Mouse (Mus musculus): ENCODE measurements around the gene Igf2bp3.
"Not testable (repeated sequence)": the region's sequence is repeated elsewhere in the genome, so short reads cannot be mapped to it uniquely, and the experiment has no call there.

The Igf2bp3 gene

GRCm38 (mm10) chr6:49214928-49215747 lies at the start of gene Igf2bp3:
TSS of gene Igf2bp3 (minus strand) at chr6:49214957.
- DNase-seq (ENCODE audit: low read depth) = peak; percentile 84

DNA sequence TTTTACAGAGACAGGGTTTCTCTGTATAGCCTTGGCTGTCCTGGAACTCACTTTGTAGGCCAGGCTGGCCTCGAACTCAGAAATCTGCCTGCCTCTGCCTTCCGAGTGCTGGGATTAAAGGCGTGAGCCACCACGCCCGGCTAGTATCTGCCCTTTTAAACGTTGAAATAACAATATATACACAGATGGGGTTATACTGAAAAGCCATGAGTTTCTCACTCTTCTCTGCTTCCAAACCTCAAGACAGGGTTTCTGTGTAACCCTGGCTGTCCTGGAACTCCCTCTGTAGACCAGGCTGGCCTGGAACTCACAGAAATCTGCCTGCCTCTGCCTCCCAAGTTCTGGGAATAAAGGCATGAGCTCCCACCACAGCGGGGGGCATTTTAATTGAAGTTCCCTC lies 49.7 kb upstream of the Igf2bp3 start:
- DNase-seq (ENCODE audit: low read depth) = not testable (repeated sequence)

DNA sequence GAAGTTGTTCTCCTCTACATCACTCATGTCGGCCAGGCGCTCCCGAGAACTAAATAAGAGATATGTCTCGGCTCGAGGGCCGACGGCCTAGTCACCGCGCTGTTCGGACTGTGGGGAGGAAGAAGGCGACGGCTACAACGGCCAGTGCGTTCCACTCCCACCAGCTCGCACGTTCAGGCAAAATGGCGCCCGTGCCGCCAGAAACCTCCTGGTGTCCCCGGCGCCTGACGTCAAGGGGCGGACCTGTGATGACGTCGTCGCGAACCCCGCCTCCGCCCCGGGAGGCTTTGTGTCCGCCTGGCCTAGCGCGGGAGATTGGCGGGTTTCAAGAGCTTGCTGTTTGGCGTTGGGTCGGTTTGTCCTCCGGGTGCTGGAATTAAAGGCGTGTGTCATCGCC lies 49.1 kb upstream of the Igf2bp3 start, which contains the start of gene Tra2a:
Gene Tra2a (minus strand): TSS at position 187 of the 397 bp plus-strand sequence.
- DNase-seq (ENCODE audit: low read depth) = peak; percentile 95

DNA sequence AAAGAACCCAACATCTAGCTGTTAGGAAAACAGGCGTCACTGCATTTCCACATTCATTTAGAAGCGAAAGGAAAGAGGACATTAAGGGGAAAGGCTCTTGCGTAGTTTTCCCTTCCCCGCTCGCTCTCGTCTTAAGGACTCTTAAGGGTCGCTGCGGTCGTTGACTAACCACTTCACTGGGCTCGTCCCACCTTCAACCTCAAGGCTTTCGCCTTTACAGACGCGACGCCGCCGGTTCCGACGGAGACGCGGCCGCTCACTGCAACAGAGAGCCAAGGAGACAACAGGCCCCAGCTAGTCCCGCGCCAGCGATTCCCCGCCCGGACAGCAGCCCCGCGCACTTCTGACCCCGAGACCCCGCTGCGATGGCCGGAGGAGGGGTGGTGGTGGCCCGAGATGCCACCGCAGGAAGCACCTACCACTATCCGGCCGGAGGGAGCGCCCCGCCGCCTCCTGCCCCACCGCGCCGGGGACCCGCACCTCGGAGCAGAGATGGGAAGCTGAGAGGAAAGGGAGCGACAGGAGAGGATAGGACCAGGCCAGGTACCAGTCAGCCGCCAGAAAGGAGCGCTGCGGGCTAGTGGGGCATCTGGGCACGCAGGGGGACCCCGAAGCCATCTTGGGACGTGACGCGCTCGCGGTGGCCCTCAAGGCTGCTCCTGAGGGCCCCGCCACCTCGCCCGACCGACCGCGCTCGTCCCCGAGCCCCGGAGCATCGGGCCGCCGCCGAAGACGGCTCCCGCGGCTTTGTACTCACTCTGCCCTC lies 48.5 kb upstream of the Igf2bp3 start:
- peak; percentile 27 for DNase-seq (ENCODE audit: low read depth)

- DNase-seq (ENCODE audit: low read depth) = no peak
Measured at GRCm38 (mm10) chr6:49262421-49262820, 47.7 kb upstream of the Igf2bp3 start.

DNA sequence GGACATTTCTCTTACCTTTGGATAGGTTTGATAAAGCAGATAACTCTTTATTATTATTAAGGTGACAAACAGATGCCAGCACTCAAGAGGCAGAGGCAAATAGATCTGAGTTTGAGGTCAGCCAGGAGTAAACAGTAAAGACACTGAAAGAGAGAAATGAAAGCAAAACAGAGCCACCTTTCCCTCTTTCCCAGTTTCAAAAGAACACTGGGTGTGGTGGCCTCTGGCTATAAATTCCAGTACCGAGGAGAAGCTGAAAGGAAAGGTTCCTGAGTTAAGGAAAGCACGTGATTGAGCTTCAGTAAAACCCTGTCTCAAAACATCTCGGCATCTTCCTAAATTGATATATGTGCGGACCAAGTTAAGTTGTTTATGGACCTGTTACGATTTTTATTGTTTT lies 45.0 kb upstream of the Igf2bp3 start:
- DNase-seq (ENCODE audit: low read depth) = no peak

DNA sequence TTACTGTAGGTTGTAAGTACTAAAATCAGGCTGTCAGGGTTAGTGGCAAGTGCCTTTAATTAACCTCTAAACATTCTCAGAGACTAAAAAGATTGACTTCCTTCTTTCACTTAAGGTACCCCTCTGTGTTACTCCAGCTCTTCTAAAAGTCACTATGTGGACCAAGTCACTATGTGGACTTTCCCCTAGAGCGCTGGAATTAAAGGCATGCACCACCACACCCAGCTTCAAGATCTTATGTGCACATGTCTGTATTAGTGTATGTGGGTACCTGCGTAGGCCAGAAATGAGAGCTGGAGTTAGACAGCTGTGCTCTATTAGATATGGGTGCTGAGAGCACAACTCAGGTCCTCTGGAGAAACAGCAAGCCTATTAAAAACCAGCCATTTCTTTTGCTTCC lies 43.1 kb upstream of the Igf2bp3 start:
- DNase-seq (ENCODE audit: low read depth) = no peak

DNA sequence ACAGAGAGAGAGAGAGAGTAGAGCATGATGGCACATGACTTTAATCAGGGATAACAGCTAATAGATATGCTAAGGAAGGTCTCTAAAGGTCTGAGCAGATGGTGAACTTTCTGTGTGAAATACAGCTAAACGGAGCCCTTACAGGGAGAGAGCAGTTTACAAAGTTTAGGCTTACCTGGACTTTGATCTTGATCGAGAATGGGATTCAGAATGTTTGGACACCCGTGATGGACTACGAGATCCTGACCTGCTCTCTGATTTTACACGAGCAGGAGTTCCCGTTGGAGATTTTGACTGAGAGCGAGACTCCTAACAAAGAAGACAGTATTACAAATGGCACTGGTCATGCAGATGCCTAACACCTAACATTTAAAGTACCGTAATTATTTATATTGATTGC lies 37.5 kb upstream of the Igf2bp3 start:
- no peak for DNase-seq (ENCODE audit: low read depth)

DNA sequence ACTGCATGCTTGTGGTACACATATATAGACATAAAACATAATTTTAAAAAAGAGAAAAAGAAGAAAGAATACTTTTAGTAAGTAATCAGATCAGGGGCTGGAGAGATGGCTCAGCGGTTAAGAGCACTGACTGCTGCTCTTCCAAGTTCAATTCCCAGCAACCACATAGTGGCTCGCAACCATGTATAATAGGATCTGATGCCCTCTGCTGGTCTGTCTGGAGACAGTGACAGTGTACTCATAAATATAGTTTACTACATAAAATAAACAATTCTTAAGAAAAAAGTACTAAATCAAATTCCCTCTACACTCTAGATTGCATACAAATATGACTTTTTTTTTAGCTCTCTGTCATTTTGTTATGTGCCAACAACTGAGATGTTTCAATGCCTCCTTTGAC lies 36.4 kb upstream of the Igf2bp3 start:
- DNase-seq (ENCODE audit: low read depth) = no peak

GRCm38 (mm10) chr6:49247246-49247645 lies 32.5 kb upstream of the Igf2bp3 start:
- DNase-seq (ENCODE audit: low read depth) = no peak

DNA sequence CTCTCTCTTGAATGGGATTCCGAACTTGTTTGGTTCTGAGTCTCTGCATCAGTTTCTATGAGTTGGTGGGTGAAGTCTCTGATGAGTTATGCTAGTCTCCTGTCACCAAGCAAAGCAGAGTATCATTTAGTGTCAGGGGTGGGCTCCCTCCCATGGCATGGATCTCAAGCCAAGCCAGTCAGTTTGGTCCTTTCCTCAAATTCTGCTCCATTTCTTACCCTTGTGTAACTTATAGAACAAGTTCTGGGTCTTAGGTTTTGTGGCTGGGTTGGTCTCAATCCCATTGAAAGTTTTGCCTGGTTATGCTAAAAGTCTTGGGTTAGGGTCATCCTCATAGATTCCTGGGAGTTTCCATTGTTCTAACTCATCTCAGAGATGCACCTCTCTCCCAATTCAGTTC lies 27.6 kb upstream of the Igf2bp3 start:
- no peak for DNase-seq (ENCODE audit: low read depth)

DNA sequence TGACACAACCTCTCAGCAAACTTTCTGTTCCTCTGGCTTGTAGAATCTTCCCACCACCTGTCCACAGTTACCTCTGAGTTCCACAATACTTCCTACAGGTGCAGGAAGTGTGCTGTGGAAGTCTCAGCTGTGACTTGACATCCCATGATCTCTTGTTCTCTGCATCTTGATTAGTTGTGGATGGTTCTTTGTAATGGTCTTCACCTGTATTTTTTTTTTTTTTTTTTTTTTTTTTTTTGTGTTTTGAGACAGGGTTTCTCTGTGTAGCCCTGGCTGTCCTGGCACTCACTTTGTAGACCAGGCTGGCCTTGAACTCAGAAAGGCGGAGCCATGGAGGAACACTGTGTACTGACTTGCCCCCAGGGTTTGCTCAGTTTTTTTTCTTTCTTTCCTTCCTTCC lies 26.8 kb upstream of the Igf2bp3 start:
- no peak for DNase-seq (ENCODE audit: low read depth)

DNA sequence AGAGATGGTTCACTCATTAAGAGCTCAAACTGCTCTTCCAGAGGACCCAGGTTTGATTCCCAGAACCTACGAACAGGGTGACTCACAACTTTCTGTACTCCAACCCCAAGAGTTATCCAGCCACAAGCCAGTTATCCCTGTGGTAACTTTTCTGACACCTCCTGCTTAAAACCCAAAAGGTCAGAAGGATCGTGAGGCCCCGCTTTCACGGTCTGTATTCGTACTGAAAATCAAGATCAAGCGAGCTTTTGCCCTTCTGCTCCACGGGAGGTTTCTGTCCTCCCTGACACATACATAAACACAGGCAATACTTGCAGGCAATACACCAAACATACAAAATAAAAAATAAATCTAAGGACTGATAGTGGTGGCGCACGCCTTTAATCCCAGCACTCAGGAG lies 21.6 kb upstream of the Igf2bp3 start:
- DNase-seq (ENCODE audit: low read depth) = peak; percentile 93

- DNase-seq (ENCODE audit: low read depth) = no peak
Measured at GRCm38 (mm10) chr6:49233356-49233755, 18.6 kb upstream of the Igf2bp3 start.

GRCm38 (mm10) chr6:49228126-49228679 lies 13.4 kb upstream of the Igf2bp3 start:
- DNase-seq (ENCODE audit: low read depth) = no peak

DNA sequence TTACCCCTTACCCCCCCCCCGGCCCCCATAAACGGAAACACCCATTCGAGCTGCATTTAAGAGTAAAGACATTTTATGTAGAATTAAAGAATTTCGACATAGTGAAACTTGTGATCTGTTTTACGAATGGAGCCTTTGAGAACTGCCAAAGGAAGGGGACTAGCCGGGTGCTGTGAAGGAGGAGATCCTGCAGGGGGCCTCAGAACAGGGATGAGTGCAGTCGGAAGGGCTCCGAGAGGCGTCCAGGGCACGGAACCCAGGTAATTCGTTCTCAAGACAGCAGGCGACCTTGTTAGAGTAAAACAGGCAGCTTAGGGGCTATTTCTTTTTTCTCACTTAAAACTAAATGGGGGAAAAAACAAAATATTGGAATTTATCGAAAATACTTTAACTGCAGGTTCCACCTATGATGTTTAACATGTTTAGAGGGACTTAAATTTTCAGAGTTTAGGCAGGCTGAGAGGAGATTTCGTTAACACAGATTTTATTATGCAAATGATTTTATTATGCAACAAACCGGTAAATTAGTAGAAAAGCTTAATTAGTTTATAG lies 12.5 kb upstream of the Igf2bp3 start:
- no peak for DNase-seq (ENCODE audit: low read depth)

DNA sequence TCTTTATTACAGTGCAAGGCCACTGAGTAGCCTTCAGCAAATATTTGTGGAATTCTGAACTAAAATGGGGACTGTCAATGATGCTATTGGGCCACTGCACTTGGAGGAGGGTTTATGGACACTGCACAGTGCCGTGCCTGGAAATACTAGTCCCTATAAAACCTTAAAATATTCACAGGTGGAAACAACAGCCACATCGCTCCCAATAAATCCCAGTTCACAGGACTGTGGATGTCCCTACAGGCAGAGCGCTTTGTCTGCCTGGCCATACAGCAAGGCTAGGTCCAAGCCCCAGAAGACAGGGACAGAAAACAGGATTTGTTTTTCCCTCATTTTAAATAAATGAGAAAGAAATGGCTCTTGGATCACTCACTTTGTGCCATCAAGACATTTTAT lies 11.0 kb upstream of the Igf2bp3 start:
- no peak for DNase-seq (ENCODE audit: low read depth)

- DNase-seq (ENCODE audit: low read depth) = no peak
Measured at GRCm38 (mm10) chr6:49224923-49225727, 10.4 kb upstream of the Igf2bp3 start.

DNA sequence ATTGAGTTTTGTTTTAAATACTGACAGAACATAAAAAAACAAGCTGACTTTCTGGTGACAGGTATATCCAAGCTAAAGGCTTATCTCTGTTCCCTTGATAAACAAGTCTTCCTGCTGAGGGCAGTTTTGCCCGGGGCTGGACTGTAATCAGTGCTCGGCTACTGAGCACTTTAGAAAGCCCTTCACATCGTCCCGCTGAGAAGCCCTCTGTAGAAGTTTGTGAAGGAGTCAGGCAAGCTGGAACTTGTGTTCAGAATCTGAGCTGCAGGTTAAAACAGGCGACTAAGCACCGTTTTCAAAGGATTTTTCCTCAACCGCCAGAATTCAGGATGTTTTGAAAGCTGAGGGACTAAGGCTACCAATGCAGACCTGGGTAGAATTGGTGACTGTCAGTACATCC lies 7.1 kb upstream of the Igf2bp3 start:
- no peak for DNase-seq (ENCODE audit: low read depth)

GRCm38 (mm10) chr6:49219920-49220604 lies 5.3 kb upstream of the Igf2bp3 start:
- no peak for DNase-seq (ENCODE audit: low read depth)

DNA sequence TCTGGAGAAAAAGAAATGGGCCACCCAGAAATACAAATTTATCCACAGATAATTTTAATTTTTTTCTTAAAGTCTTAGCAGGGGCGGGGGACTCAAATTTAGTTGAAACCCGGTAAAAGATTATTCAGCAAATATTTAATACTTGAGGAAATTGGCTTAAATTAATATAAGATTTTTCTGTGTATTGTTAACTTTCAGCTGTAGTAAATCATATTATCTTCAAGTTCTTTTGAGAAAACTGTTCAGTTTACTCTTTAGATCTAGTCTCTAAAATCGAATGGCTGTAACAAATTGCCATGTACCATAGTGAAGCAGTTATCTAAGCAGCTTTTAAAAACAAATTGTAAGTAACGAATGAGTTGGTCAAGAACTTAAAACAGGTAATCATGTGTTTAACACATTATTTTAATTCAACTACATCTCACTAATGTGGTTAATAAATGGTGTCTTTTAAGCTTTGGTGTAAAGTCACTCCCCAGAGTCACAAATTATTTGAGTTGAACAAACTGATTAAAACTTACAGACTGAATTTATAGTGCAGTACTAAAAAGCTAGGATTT lies 4.3 kb upstream of the Igf2bp3 start:
- no peak for DNase-seq (ENCODE audit: low read depth)

All from c-Kit-positive CD71-positive TER-119-negative erythroid progenitor cells, embryonic 14.5 days (primary cell).